Mouse (Mus musculus) cerebellum, adult 2 months (tissue): ENCODE results near the gene Nrxn3.

ENCODE experiments used
- CTCF ChIP-seq: fragments of 200-500 bp; IDR thresholded peaks from 2 replicates; pipeline ENCODE4 v1.5.1; 2011; ENCODE audit warnings: low read depth, mild to moderate bottlenecking, control low read depth, low read length, moderate library complexity, borderline replicate concordance; ENCODE audit not compliant: insufficient read depth
- POLR2A ChIP-seq: fragments of 200-500 bp; IDR thresholded peaks from 2 replicates; pipeline ENCODE4 v1.6.1; 2011; ENCODE audit warnings: low read length, control low read depth, borderline replicate concordance; ENCODE audit not compliant: insufficient read depth

DNA sequence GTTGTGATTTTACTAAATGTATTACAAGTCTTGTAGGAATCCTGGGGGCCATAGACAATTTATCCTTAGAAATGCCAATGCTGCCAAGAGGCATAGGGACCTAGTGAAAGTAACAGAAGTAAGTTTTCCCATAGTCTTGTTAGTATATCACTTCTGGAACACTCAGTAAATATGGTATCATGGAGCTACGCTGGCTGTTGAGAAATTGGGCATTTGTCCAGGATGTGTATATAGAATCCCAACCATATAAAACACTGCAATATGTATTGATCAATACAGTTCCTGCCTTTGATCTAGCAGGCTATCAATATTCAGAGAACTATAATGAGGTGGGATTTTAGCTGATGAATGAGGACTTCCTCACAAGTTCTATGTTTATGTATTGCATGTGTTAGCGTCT is 1107.3 kb downstream of the Nrxn3 start:
- TF ChIP-seq POLR2A (no peak), CTCF (no peak)
